Mouse (Mus musculus): ENCODE measurements around the gene Dffb. TPM values are rescaled to one million over a fixed set of nuclear protein-coding genes. Genes with fewer than 3 reads are reported as not detected.

The Dffb gene
- total and polyA plus RNA-seq, 2 experiments from 2014 or later: 3.0 to 4.2 TPM

DNA sequence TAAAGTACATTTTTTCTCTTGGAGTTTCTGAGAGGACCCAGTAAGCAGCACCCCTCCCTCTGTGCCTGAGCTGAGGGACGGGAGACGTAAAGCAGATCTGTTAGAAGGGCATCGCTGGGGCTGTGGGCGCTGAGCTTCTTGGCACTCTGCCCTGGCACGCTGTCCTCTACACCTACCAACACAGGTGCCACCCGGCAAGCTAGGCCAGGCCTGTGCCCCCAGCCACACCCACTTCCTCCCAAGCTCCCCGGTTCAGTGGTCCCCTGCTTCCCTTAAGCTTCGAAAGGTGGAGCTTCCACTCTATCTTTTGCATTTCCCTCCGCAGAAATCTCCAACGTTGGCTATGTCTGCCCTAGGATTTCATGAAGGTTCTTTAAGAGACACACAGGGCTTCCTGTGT is 4.3 kb upstream of the Dffb start:
- H3K4me2 ChIP-seq (ENCODE audit: low read depth, low read length): no peak overlapping the region
- no peak overlapping the region for H3K9ac ChIP-seq (replicated peaks; ENCODE audit: low read depth, low read length)
- H3K4me1 ChIP-seq (ENCODE audit: control insufficient read depth, insufficient read depth): peaks cover 8% of the 10 kb centered on the region; the same call in 1 of the 2 replicates
- TF ChIP-seq CTCF (IDR thresholded peaks at IDR 0.05; ENCODE audit: low read depth): no peak
- no peak for TF ChIP-seq EP300 (IDR thresholded peaks at IDR 0.05; ENCODE audit: low read depth)
- no peak overlapping the region for H3K4me3 ChIP-seq (ENCODE audit: low read depth, low read length)
- 80% methylated on average over 10 of the region's 10 CpGs for WGBS
- no peak overlapping the region for H3K27ac ChIP-seq (ENCODE audit: low read depth)
- ATAC-seq (ENCODE audit: insufficient read depth, low read depth): no peak
- H3K9me3 ChIP-seq (replicated peaks; ENCODE audit: control insufficient read depth, low read length): no peaks in the 10 kb centered on the region
- DNase-seq (ENCODE audit: low spot score): no peak
- H3K36me3 ChIP-seq (replicated peaks; ENCODE audit: control insufficient read depth, insufficient read depth, low read length): peaks cover 50% of the 10 kb centered on the region
- H3K27me3 ChIP-seq (ENCODE audit: control insufficient read depth, insufficient read depth, low read length): no peaks in the 10 kb centered on the region

- 37% methylated on average over 6 of the region's 6 CpGs for WGBS
- no peak for ATAC-seq (ENCODE audit: insufficient read depth, low read depth)
- H3K9ac ChIP-seq (replicated peaks; ENCODE audit: low read depth, low read length): peak overlapping the region; percentile 82
- TF ChIP-seq CTCF (IDR thresholded peaks at IDR 0.05; ENCODE audit: low read depth) (no peak), EP300 (IDR thresholded peaks at IDR 0.05; ENCODE audit: low read depth) (no peak)
- DNase-seq (ENCODE audit: low spot score): no peak
- no peaks in the 10 kb centered on the region for H3K27me3 ChIP-seq (ENCODE audit: control insufficient read depth, insufficient read depth, low read length)
- H3K4me2 ChIP-seq (ENCODE audit: low read depth, low read length): peak overlapping the region; percentile 98
- no peak overlapping the region for H3K27ac ChIP-seq (ENCODE audit: low read depth)
- H3K4me1 ChIP-seq (ENCODE audit: control insufficient read depth, insufficient read depth): peaks cover 10% of the 10 kb centered on the region; the same call in 1 of the 2 replicates
- no peaks in the 10 kb centered on the region for H3K9me3 ChIP-seq (replicated peaks; ENCODE audit: control insufficient read depth, low read length)
- peak overlapping the region; percentile 84 for H3K4me3 ChIP-seq (ENCODE audit: low read depth, low read length)
- H3K36me3 ChIP-seq (replicated peaks; ENCODE audit: control insufficient read depth, insufficient read depth, low read length): peaks cover 27% of the 10 kb centered on the region
Measured at GRCm38 (mm10) chr4:153975768-153976167, 842 bp upstream of the Dffb start.

DNA sequence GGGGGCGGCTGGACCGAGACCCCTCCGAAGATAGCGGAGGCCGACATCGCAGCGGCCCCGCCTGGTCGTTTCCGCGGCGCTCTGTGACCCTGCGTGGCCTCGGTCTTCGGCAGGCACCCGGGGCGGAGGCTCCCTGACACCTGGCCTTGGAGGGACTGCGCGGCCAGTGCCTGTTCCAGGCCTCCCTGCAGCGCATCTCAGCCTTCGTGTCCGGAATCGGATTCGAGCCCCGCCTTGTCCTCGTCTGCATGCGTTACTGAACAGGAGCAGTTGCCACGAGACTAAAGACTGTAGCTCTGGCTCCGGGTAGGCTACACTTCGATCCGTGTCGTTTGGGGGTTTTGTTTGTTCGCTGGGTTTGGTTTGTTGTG is 351 bp upstream of the Dffb start:
- Histone ChIP-seq H3K27me3 (ENCODE audit: control insufficient read depth, insufficient read depth, low read length) (no peaks in the 10 kb centered on the region), H3K9me3 (replicated peaks; ENCODE audit: control insufficient read depth, low read length) (no peaks in the 10 kb centered on the region), H3K36me3 (replicated peaks; ENCODE audit: control insufficient read depth, insufficient read depth, low read length) (peaks cover 27% of the 10 kb centered on the region; the same call in 1 of the 2 replicates), H3K4me1 (ENCODE audit: control insufficient read depth, insufficient read depth) (peaks cover 10% of the 10 kb centered on the region; the same call in 1 of the 2 replicates), H3K4me3 (ENCODE audit: low read depth, low read length) (peak overlapping the region; percentile 84), H3K27ac (ENCODE audit: low read depth) (peak overlapping the region; percentile 40; the same call in 1 of the 2 replicates), H3K9ac (replicated peaks; ENCODE audit: low read depth, low read length) (peak overlapping the region; percentile 82), H3K4me2 (ENCODE audit: low read depth, low read length) (peak overlapping the region; percentile 98)
- no peak for DNase-seq (ENCODE audit: low spot score)
- WGBS: under 1% methylated on average over 32 of the region's 33 CpGs
- TF ChIP-seq EP300 (IDR thresholded peaks at IDR 0.05; ENCODE audit: low read depth) (no peak), CTCF (IDR thresholded peaks at IDR 0.05; ENCODE audit: low read depth) (no peak)
- peak; percentile 54 for ATAC-seq (ENCODE audit: insufficient read depth, low read depth)

- H3K4me1 ChIP-seq (ENCODE audit: control insufficient read depth, insufficient read depth): no peaks in the 10 kb centered on the region
- no peak for ATAC-seq (ENCODE audit: insufficient read depth, low read depth)
- H3K9ac ChIP-seq (replicated peaks; ENCODE audit: low read depth, low read length): no peak overlapping the region
- no peak overlapping the region for H3K27ac ChIP-seq (ENCODE audit: low read depth)
- peaks cover 62% of the 10 kb centered on the region for H3K36me3 ChIP-seq (replicated peaks; ENCODE audit: control insufficient read depth, insufficient read depth, low read length)
- no peaks in the 10 kb centered on the region for H3K27me3 ChIP-seq (ENCODE audit: control insufficient read depth, insufficient read depth, low read length)
- H3K9me3 ChIP-seq (replicated peaks; ENCODE audit: control insufficient read depth, low read length): no peaks in the 10 kb centered on the region
- WGBS: 69% methylated on average over 2 of the region's 2 CpGs
- H3K4me3 ChIP-seq (ENCODE audit: low read depth, low read length): no peak overlapping the region
- H3K4me2 ChIP-seq (ENCODE audit: low read depth, low read length): no peak overlapping the region
- no peak for DNase-seq (ENCODE audit: low spot score)
- TF ChIP-seq EP300 (IDR thresholded peaks at IDR 0.05; ENCODE audit: low read depth): no peak
- no peak for TF ChIP-seq CTCF (IDR thresholded peaks at IDR 0.05; ENCODE audit: low read depth)
Measured at GRCm38 (mm10) chr4:153968063-153968462, 6.9 kb downstream of the Dffb start.

DNA sequence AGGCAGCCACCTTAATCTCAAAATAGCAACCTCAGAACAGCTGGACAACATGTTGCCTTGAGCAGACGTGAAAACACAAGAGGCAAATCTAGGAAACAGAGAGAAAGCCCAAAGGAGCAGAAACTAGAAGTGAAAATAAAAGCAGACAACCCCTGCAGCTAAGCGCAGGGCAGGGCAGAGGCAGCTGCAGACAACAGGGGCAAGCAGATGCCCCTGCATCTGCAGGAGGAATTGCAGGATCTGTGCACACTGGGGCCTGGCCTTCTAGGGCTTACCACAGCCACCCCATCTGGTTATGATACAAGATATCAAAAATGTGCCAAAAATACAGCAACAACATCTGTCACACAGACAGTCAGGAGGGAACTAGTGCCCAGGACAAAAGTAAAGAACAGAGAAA is 7.4 kb downstream of the Dffb start:
- H3K4me2 ChIP-seq (ENCODE audit: low read depth, low read length): no peak overlapping the region
- no peak for TF ChIP-seq CTCF (IDR thresholded peaks at IDR 0.05; ENCODE audit: low read depth)
- no peak for TF ChIP-seq EP300 (IDR thresholded peaks at IDR 0.05; ENCODE audit: low read depth)
- WGBS: 69% methylated on average over 2 of the region's 2 CpGs
- no peaks in the 10 kb centered on the region for H3K27me3 ChIP-seq (ENCODE audit: control insufficient read depth, insufficient read depth, low read length)
- no peak overlapping the region for H3K27ac ChIP-seq (ENCODE audit: low read depth)
- no peaks in the 10 kb centered on the region for H3K4me1 ChIP-seq (ENCODE audit: control insufficient read depth, insufficient read depth)
- no peaks in the 10 kb centered on the region for H3K9me3 ChIP-seq (replicated peaks; ENCODE audit: control insufficient read depth, low read length)
- DNase-seq (ENCODE audit: low spot score): no peak
- ATAC-seq (ENCODE audit: insufficient read depth, low read depth): no peak
- H3K36me3 ChIP-seq (replicated peaks; ENCODE audit: control insufficient read depth, insufficient read depth, low read length): peaks cover 64% of the 10 kb centered on the region
- H3K9ac ChIP-seq (replicated peaks; ENCODE audit: low read depth, low read length): no peak overlapping the region
- H3K4me3 ChIP-seq (ENCODE audit: low read depth, low read length): no peak overlapping the region

DNA sequence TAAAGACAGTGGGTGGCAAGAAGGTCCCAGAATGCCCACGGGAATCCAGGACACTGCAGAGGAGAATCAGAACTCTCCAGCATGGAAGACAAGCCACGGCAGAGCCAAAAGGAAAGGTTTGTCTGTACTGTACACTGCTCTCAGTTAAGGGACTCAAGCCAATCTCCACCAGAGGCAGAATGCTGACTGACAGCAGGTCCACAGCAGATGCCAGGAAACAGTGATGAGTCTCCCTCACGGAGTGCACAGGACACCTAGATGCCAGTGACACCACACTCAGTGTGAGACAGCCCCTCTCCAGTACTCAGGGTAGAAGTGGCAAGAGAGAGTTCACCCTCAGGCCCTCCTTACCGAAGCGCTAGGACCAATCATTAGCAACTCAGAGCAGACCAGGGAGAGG is 8.3 kb downstream of the Dffb start:
- H3K27ac ChIP-seq (ENCODE audit: low read depth): no peak overlapping the region
- ATAC-seq (ENCODE audit: insufficient read depth, low read depth) (no peak), DNase-seq (ENCODE audit: low spot score) (no peak)
- H3K4me3 ChIP-seq (ENCODE audit: low read depth, low read length): no peak overlapping the region
- 84% methylated on average over 5 of the region's 5 CpGs for WGBS
- no peak overlapping the region for H3K9ac ChIP-seq (replicated peaks; ENCODE audit: low read depth, low read length)
- TF ChIP-seq EP300 (IDR thresholded peaks at IDR 0.05; ENCODE audit: low read depth) (no peak), CTCF (IDR thresholded peaks at IDR 0.05; ENCODE audit: low read depth) (no peak)
- H3K4me1 ChIP-seq (ENCODE audit: control insufficient read depth, insufficient read depth): no peaks in the 10 kb centered on the region
- no peak overlapping the region for H3K4me2 ChIP-seq (ENCODE audit: low read depth, low read length)
- H3K27me3 ChIP-seq (ENCODE audit: control insufficient read depth, insufficient read depth, low read length): no peaks in the 10 kb centered on the region
- H3K9me3 ChIP-seq (replicated peaks; ENCODE audit: control insufficient read depth, low read length): no peaks in the 10 kb centered on the region
- H3K36me3 ChIP-seq (replicated peaks; ENCODE audit: control insufficient read depth, insufficient read depth, low read length): peaks cover 73% of the 10 kb centered on the region

Data from heart, postnatal 0 days (tissue).